Mouse (Mus musculus) thymus, adult 2 months (tissue): ENCODE results near the gene Osr1.

Source experiments
- CTCF ChIP-seq: fragments of 200-500 bp; IDR thresholded peaks from 2 replicates; pipeline ENCODE4 v1.5.1; 2012; ENCODE audit warnings: mild to moderate bottlenecking, control low read depth, low read length, moderate library complexity, borderline replicate concordance; ENCODE audit not compliant: control insufficient read depth, poor library complexity, insufficient read depth; ENCODE audit errors: extremely low read depth
- POLR2A ChIP-seq: fragments of 200-500 bp; IDR thresholded peaks from 2 replicates; pipeline ENCODE4 v1.6.1; 2012; ENCODE audit warnings: mild to moderate bottlenecking, low read length, control low read depth, moderate library complexity; ENCODE audit not compliant: control insufficient read depth, poor library complexity, insufficient read depth; ENCODE audit errors: extremely low read depth

- TF ChIP-seq CTCF, result no peak
- no peak for TF ChIP-seq POLR2A
These were observed 19.6 kb upstream of the Osr1 start for GRCm38 (mm10) chr12:9550328-9550727.
